Mouse (Mus musculus): ENCODE results near the gene Ppp1r9b. TPM values are rescaled to one million over a fixed set of nuclear protein-coding genes. Genes with fewer than 3 reads are reported as not detected.

The Ppp1r9b gene
- polyA plus RNA-seq, 1 experiment: 29.4 TPM

DNA sequence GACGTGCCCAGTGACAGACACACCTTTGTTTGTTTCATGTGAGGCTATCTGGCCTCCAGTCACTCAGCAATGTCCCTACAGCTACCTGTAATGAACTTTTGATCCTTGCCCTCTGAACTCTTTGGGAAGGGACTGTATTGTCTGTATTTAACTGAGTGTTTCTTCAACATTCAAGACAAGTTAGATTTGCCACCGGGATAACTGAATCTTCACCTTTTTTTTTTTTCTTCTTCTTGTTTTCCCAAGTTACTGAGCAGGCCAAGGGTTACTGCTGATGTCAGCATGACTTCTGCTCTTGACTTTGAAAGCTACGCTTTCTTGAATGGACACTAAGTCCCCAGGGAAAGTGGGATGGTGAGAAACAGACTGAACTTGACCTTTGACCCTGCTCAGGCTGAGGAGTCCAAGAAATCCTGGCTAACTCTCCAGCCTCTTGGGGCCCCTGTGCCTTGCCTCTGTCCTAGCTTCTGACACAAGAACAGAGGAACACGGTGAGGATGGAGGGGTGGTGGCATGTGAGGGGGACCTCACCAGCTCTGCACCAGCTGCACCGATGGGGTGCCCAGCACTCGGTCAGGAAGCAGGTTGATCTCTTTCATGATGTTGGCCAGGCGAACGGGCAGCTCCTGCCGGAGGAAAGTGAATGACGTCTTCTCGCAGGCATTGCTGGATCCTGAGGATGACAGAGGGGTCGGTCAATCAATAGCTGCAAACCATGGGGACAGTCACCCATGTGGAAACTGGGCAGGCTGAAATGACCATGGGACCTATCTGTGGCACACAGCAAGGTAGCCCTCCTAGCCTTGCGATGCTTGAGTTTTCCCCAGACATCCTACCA lies 48.2 kb downstream of the Ppp1r9b start:
- peak overlapping the region; percentile 92 for H3K27ac ChIP-seq (ENCODE audit: insufficient read depth, low read depth, low read length)

DNA sequence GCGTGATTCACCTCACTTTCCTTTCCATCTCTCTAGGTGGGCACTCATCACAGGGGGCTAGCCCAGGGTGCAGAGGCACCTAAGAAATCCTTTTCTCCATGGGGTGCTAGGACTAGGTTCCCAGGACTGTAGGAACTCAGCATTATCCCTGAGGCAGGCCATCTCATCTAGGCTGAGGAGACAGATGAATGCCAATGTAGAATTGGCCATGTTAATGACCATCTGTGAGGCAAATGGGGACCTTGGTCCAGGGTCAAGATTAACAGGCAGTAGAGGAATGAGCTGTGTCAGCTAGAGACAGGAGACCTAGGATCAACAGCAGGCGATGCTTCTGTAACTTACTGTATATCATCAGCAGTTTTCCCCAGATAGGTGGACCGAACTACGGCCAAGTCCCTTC lies 48.9 kb downstream of the Ppp1r9b start:
- Histone ChIP-seq H3K36me3 (ENCODE audit: control insufficient read depth, insufficient read depth, low read length) (peaks cover 37% of the 10 kb centered on the region), H3K27me3 (ENCODE audit: control insufficient read depth, insufficient read depth, low read length) (no peaks in the 10 kb centered on the region), H3K27ac (ENCODE audit: insufficient read depth, low read depth, low read length) (peak overlapping the region; percentile 92), H3K4me3 (ENCODE audit: low read depth, low read length) (peak overlapping the region; percentile 70), H3K4me1 (ENCODE audit: control insufficient read depth, insufficient read depth, insufficient read length, low read length) (peaks cover 20% of the 10 kb centered on the region)
- 61% methylated on average over 4 of the region's 4 CpGs for WGBS
- TF ChIP-seq POLR2A (IDR thresholded peaks at IDR 0.05; ENCODE audit: low read depth, low read length) (no peak), CTCF (IDR thresholded peaks at IDR 0.05; ENCODE audit: extremely low read depth, insufficient read length, insufficient replicate concordance, low read depth, low read length) (no peak)

More for the DNA sequence above, 48.2 kb downstream of the Ppp1r9b start:
- H3K4me1 ChIP-seq (ENCODE audit: control insufficient read depth, insufficient read depth, insufficient read length, low read length): peaks cover 20% of the 10 kb centered on the region
- WGBS: 62% methylated on average over 13 of the region's 13 CpGs
- peaks cover 34% of the 10 kb centered on the region for H3K36me3 ChIP-seq (ENCODE audit: control insufficient read depth, insufficient read depth, low read length)
- no peak for TF ChIP-seq POLR2A (IDR thresholded peaks at IDR 0.05; ENCODE audit: low read depth, low read length)
- H3K27me3 ChIP-seq (ENCODE audit: control insufficient read depth, insufficient read depth, low read length): no peaks in the 10 kb centered on the region
- H3K4me3 ChIP-seq (ENCODE audit: low read depth, low read length): peak overlapping the region; percentile 19

DNA sequence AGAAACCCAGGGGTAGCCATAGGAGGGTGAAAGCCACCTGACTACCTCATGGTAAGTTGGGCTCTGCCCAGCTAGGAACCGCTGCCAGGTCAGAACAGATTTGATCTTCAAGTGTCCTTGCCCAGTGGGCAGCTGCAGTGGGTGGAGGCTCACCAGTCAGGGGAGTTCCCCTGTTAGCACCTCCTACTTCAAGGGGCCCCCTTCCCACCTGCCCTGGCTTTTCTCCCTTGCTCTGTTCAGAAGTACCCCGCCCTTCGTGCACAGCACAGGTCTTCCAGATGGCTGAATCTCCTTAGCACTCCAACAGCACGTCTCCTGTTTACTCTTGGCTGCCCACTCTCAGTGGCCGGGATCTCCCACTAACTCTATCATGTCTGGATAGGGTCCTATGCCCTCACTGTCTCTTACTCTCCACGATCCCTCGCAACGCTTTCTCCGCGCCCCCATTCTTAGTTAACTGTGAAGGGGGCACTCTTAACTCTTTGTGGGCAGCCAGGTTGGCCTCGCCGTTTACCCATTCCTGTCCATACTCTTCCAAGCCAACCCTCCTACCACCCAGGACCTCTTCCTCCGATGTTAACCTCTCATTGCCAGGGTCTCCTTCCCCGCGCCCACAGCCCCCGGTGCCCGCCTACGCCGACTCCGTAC lies 49.8 kb downstream of the Ppp1r9b start:
- peak overlapping the region; percentile 70 for H3K4me3 ChIP-seq (ENCODE audit: low read depth, low read length)
- peak overlapping the region; percentile 92 for H3K27ac ChIP-seq (ENCODE audit: insufficient read depth, low read depth, low read length)
- peaks cover 40% of the 10 kb centered on the region for H3K36me3 ChIP-seq (ENCODE audit: control insufficient read depth, insufficient read depth, low read length)
- H3K4me1 ChIP-seq (ENCODE audit: control insufficient read depth, insufficient read depth, insufficient read length, low read length): peaks cover 23% of the 10 kb centered on the region
- WGBS: under 1% methylated on average over 20 of the region's 20 CpGs
- H3K27me3 ChIP-seq (ENCODE audit: control insufficient read depth, insufficient read depth, low read length): no peaks in the 10 kb centered on the region
- TF ChIP-seq CTCF (IDR thresholded peaks at IDR 0.05; ENCODE audit: extremely low read depth, insufficient read length, insufficient replicate concordance, low read depth, low read length): no peak
- TF ChIP-seq POLR2A (IDR thresholded peaks at IDR 0.05; ENCODE audit: low read depth, low read length): peak; percentile 57; the same call in 1 of the 2 replicates

DNA sequence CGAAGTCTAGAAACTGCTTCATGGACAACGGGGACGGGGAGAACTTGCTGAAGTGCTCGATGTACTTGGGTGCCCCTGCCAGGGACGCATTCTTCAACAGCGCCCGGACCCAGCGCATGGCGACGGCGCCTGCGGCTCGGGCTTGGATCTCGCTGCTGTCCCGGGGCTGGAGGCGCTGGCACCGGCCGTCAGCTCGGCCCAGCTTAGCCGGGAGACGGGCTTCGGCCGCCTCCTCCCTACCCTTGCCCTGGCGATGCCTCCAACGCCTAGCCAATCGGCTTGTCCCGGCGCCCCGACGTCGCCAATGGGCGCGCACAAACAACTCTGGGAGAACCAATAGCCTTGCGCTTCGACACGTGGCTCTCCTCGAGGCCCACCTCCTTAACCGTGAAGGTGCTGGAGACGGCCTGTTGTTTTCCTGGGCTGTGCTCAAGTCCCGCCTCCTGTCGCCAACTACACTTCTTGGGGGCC lies 50.3 kb downstream of the Ppp1r9b start, which contains the start of gene Pdk2:
Pdk2 (minus strand) TSS at position 216 of the 471 bp plus-strand sequence.
- TF ChIP-seq POLR2A (IDR thresholded peaks at IDR 0.05; ENCODE audit: low read depth, low read length) (peak; percentile 95), CTCF (IDR thresholded peaks at IDR 0.05; ENCODE audit: extremely low read depth, insufficient read length, insufficient replicate concordance, low read depth, low read length) (no peak)

DNA sequence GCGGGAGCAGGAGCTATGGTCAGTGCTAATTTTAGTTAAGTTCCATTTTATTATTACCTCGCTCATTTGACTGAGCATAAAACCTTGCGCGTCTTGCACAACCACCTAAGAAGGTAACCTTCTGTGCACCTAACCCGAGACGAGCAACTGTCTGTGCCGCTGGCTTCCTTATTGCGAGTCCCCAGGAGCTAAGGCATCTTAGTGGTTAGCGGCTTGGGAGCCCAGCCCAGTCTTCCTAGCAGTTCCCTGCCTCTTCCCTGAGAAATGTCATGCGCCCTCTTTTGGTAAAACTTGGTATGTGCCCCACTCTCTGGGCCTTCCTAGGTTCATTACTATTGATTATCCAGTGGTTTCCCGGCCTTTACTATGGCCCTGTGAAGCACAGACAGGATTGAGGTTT lies 51.3 kb downstream of the Ppp1r9b start:
- Histone ChIP-seq H3K27ac (ENCODE audit: insufficient read depth, low read depth, low read length) (peak overlapping the region; percentile 78), H3K36me3 (ENCODE audit: control insufficient read depth, insufficient read depth, low read length) (peaks cover 39% of the 10 kb centered on the region), H3K27me3 (ENCODE audit: control insufficient read depth, insufficient read depth, low read length) (no peaks in the 10 kb centered on the region), H3K4me1 (ENCODE audit: control insufficient read depth, insufficient read depth, insufficient read length, low read length) (peaks cover 24% of the 10 kb centered on the region), H3K4me3 (ENCODE audit: low read depth, low read length) (peak overlapping the region; percentile 49)
- 2% methylated on average over 11 of the region's 11 CpGs for WGBS
- TF ChIP-seq POLR2A (IDR thresholded peaks at IDR 0.05; ENCODE audit: low read depth, low read length) (peak; percentile 48; the same call in 1 of the 2 replicates), CTCF (IDR thresholded peaks at IDR 0.05; ENCODE audit: extremely low read depth, insufficient read length, insufficient replicate concordance, low read depth, low read length) (peak; percentile 65; the same call in 1 of the 2 replicates)

More for the DNA sequence above, 50.3 kb downstream of the Ppp1r9b start, which contains the start of gene Pdk2:
- H3K27ac ChIP-seq (ENCODE audit: insufficient read depth, low read depth, low read length): peak within 1 kb of the TSS; percentile 92
- H3K36me3 ChIP-seq (ENCODE audit: control insufficient read depth, insufficient read depth, low read length): peaks cover 40% of the 10 kb centered on the region
- H3K4me1 ChIP-seq (ENCODE audit: control insufficient read depth, insufficient read depth, insufficient read length, low read length): peaks cover 24% of the 10 kb centered on the region
- no peaks in the 10 kb centered on the region for H3K27me3 ChIP-seq (ENCODE audit: control insufficient read depth, insufficient read depth, low read length)
- under 1% methylated on average over 41 of the region's 41 CpGs for WGBS
- H3K4me3 ChIP-seq (ENCODE audit: low read depth, low read length): peak within 1 kb of the TSS; percentile 70

DNA sequence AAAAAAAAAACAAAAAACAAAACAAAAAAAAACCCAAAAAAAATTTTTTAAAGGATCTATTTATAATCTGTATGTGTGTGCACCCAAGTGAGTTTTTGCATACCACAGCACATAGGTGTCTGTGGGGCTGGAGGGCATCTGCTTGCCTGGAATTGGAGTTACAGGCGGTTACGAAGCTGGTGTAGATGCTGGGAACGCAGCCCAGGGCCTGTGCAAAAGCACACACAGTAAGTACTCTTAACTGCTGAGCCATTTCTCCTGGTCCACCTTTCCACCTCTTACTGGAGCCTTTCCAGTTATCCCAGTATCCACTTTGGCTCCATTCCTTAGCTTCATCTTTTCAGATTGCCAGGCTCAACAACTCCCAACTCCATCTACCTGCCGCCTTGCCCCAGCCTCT lies 52.2 kb downstream of the Ppp1r9b start:
- peaks cover 24% of the 10 kb centered on the region for H3K4me1 ChIP-seq (ENCODE audit: control insufficient read depth, insufficient read depth, insufficient read length, low read length)
- WGBS: 91% methylated on average over 4 of the region's 4 CpGs
- no peak overlapping the region for H3K27ac ChIP-seq (ENCODE audit: insufficient read depth, low read depth, low read length)
- no peaks in the 10 kb centered on the region for H3K27me3 ChIP-seq (ENCODE audit: control insufficient read depth, insufficient read depth, low read length)
- peaks cover 33% of the 10 kb centered on the region for H3K36me3 ChIP-seq (ENCODE audit: control insufficient read depth, insufficient read depth, low read length)
- no peak overlapping the region for H3K4me3 ChIP-seq (ENCODE audit: low read depth, low read length)
- TF ChIP-seq CTCF (IDR thresholded peaks at IDR 0.05; ENCODE audit: extremely low read depth, insufficient read length, insufficient replicate concordance, low read depth, low read length): no peak
- TF ChIP-seq POLR2A (IDR thresholded peaks at IDR 0.05; ENCODE audit: low read depth, low read length): no peak

DNA sequence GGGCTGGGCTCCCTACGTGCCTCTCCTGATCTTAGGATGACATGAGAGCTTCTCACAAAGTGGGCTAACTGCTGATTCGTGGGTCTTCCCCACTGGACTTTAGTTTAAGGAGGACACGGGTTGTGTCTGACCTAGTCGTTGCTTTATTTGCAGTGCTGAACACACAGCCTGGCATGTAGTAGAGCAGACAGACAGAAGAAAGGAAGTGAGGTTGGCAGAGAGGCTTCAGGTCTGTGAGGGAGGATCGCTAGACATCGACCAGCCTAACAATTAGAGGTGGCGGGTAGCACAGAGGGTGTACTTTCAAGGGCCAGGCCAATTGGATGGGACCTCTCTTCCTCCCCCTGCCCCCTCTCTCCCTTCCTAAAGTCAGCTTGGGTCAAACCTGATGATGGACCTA lies 52.8 kb downstream of the Ppp1r9b start:
- Histone ChIP-seq H3K4me1 (ENCODE audit: control insufficient read depth, insufficient read depth, insufficient read length, low read length) (peaks cover 19% of the 10 kb centered on the region), H3K36me3 (ENCODE audit: control insufficient read depth, insufficient read depth, low read length) (peaks cover 31% of the 10 kb centered on the region), H3K4me3 (ENCODE audit: low read depth, low read length) (no peak overlapping the region), H3K27ac (ENCODE audit: insufficient read depth, low read depth, low read length) (no peak overlapping the region), H3K27me3 (ENCODE audit: control insufficient read depth, insufficient read depth, low read length) (no peaks in the 10 kb centered on the region)
- no peak for TF ChIP-seq CTCF (IDR thresholded peaks at IDR 0.05; ENCODE audit: extremely low read depth, insufficient read length, insufficient replicate concordance, low read depth, low read length)
- no peak for TF ChIP-seq POLR2A (IDR thresholded peaks at IDR 0.05; ENCODE audit: low read depth, low read length)
- 79% methylated on average over 7 of the region's 7 CpGs for WGBS
